Mouse (Mus musculus): ENCODE measurements around the gene Cdc27.

GRCm38 (mm10) chr11:104479505-104479904 is 70.9 kb downstream of the Cdc27 start:
- no peak for TF ChIP-seq CTCF (IDR thresholded peaks at IDR 0.05)
- no peak for TF ChIP-seq EP300 (IDR thresholded peaks at IDR 0.05)

All from lung, postnatal 0 days (tissue).